Mouse (Mus musculus): Measurements from ENCODE around the gene Daam1. TPM values are rescaled to one million over a fixed set of nuclear protein-coding genes. Genes with fewer than 3 reads are reported as not detected.
"Not testable (repeated sequence)": the region's sequence is repeated elsewhere in the genome, so short reads cannot be mapped to it uniquely, and the experiment has no call there.

Gene Daam1
- polyA plus RNA-seq, 1 experiment from 2014 or later = 55.2 TPM

DNA sequence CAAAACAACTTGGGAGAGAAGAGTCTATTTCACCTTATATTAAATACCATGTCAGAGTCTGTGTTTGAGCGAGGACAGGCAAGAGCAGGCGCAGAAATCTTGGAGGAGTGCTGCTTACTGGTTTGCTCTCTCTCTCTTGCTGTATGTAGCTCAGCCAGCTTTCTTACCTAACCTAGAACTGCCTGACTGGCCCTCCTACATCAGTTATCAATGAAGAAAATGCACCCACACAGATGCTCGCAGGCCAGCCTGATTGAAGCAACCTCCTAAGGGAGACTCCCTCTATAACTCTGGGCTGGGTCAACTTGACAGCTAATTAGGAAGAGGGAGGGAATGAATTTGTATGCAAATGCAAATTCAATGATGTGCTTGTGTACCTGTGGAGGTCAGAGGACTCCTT lies 8.8 kb downstream of the Daam1 start:
- WGBS = 67% methylated on average over 3 of the region's 3 CpGs
- no peaks in the 10 kb centered on the region for H3K27me3 ChIP-seq (ENCODE audit: control insufficient read depth, insufficient read depth, low read length)
- H3K9me3 ChIP-seq (ENCODE audit: control insufficient read depth, low read length) = no peaks in the 10 kb centered on the region
- H3K4me1 ChIP-seq (ENCODE audit: control insufficient read depth, insufficient read depth, low read length) = peaks cover 65% of the 10 kb centered on the region
- no peak overlapping the region for H3K4me3 ChIP-seq (ENCODE audit: low read depth, low read length)
- no peak overlapping the region for H3K27ac ChIP-seq (ENCODE audit: low read depth, low read length)
- no peak overlapping the region for H3K9ac ChIP-seq (replicated peaks; ENCODE audit: low read depth, low read length)
- H3K4me2 ChIP-seq (ENCODE audit: low read depth, low read length) = no peak overlapping the region
- H3K36me3 ChIP-seq (ENCODE audit: control insufficient read depth, insufficient read depth, low read length) = no peaks in the 10 kb centered on the region
- ATAC-seq (ENCODE audit: low read depth) = no peak

DNA sequence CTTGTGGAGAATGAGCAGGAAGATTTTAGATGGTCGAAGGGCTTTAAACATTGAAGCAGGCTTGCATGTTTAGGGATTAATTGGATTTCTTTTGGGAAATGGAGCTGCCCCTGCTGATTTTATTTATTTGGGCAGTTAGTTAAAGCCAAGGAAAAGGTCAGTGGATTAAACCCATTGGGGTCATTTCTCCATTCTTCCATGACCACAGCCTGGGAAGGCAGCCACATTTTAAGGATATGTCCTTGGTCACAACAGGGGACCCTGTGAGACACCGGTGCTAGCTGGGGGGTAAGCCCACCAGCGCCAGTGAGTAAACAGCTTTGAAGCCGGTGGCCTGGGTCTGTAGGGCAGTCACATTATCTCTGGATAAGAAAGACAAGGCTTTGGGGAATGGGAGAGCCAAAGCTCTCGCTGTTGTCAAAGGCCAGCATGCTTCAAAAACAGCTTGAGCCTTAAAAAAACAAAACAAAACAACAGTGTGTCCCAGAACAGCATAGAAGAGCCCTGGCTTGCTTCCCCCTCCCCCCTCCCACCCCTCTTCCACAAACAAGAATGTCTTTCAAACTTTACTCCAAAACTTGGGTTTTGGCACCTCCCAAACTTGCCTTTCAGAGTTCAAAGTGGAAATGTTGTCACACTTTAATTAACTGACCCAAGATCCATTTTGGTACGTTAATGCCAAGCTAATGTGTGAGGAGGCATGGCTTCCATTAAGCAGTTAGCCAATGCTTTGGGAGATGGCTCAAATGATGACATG lies 9.7 kb downstream of the Daam1 start:
- peaks cover 58% of the 10 kb centered on the region for H3K4me1 ChIP-seq (ENCODE audit: control insufficient read depth, insufficient read depth, low read length)
- no peaks in the 10 kb centered on the region for H3K36me3 ChIP-seq (ENCODE audit: control insufficient read depth, insufficient read depth, low read length)
- no peak overlapping the region for H3K4me3 ChIP-seq (ENCODE audit: low read depth, low read length)
- no peaks in the 10 kb centered on the region for H3K9me3 ChIP-seq (ENCODE audit: control insufficient read depth, low read length)
- no peak overlapping the region for H3K4me2 ChIP-seq (ENCODE audit: low read depth, low read length)
- no peak overlapping the region for H3K27ac ChIP-seq (ENCODE audit: low read depth, low read length)
- ATAC-seq (ENCODE audit: low read depth) = no peak
- WGBS = 41% methylated on average over 6 of the region's 6 CpGs
- H3K27me3 ChIP-seq (ENCODE audit: control insufficient read depth, insufficient read depth, low read length) = no peaks in the 10 kb centered on the region
- H3K9ac ChIP-seq (replicated peaks; ENCODE audit: low read depth, low read length) = no peak overlapping the region

GRCm38 (mm10) chr12:71842006-71842405 lies 11.1 kb downstream of the Daam1 start:
- no peak overlapping the region for H3K27ac ChIP-seq (ENCODE audit: low read depth, low read length)
- no peaks in the 10 kb centered on the region for H3K36me3 ChIP-seq (ENCODE audit: control insufficient read depth, insufficient read depth, low read length)
- 35% methylated on average over 3 of the region's 3 CpGs for WGBS
- H3K9me3 ChIP-seq (ENCODE audit: control insufficient read depth, low read length) = no peaks in the 10 kb centered on the region
- ATAC-seq (ENCODE audit: low read depth) = peak; percentile 41; the same call in 1 of the 2 replicates
- H3K4me1 ChIP-seq (ENCODE audit: control insufficient read depth, insufficient read depth, low read length) = peaks cover 52% of the 10 kb centered on the region
- no peak overlapping the region for H3K4me2 ChIP-seq (ENCODE audit: low read depth, low read length)
- no peak overlapping the region for H3K4me3 ChIP-seq (ENCODE audit: low read depth, low read length)
- H3K9ac ChIP-seq (replicated peaks; ENCODE audit: low read depth, low read length) = no peak overlapping the region
- H3K27me3 ChIP-seq (ENCODE audit: control insufficient read depth, insufficient read depth, low read length) = no peaks in the 10 kb centered on the region

- H3K27me3 ChIP-seq (ENCODE audit: control insufficient read depth, insufficient read depth, low read length) = no peaks in the 10 kb centered on the region
- H3K36me3 ChIP-seq (ENCODE audit: control insufficient read depth, insufficient read depth, low read length) = no peaks in the 10 kb centered on the region
- WGBS = 74% methylated on average over 2 of the region's 2 CpGs
- peaks cover 48% of the 10 kb centered on the region for H3K4me1 ChIP-seq (ENCODE audit: control insufficient read depth, insufficient read depth, low read length)
- no peak overlapping the region for H3K27ac ChIP-seq (ENCODE audit: low read depth, low read length)
- no peak overlapping the region for H3K9ac ChIP-seq (replicated peaks; ENCODE audit: low read depth, low read length)
- H3K9me3 ChIP-seq (ENCODE audit: control insufficient read depth, low read length) = no peaks in the 10 kb centered on the region
- no peak overlapping the region for H3K4me2 ChIP-seq (ENCODE audit: low read depth, low read length)
- no peak for ATAC-seq (ENCODE audit: low read depth)
- H3K4me3 ChIP-seq (ENCODE audit: low read depth, low read length) = no peak overlapping the region
These were observed 11.7 kb downstream of the Daam1 start for GRCm38 (mm10) chr12:71842588-71842987.

GRCm38 (mm10) chr12:71845486-71845885 lies 14.6 kb downstream of the Daam1 start:
- Histone ChIP-seq H3K4me1 (ENCODE audit: control insufficient read depth, insufficient read depth, low read length) (peaks cover 21% of the 10 kb centered on the region), H3K4me2 (ENCODE audit: low read depth, low read length) (no peak overlapping the region), H3K9ac (replicated peaks; ENCODE audit: low read depth, low read length) (no peak overlapping the region), H3K27ac (ENCODE audit: low read depth, low read length) (no peak overlapping the region), H3K27me3 (ENCODE audit: control insufficient read depth, insufficient read depth, low read length) (no peaks in the 10 kb centered on the region), H3K36me3 (ENCODE audit: control insufficient read depth, insufficient read depth, low read length) (no peaks in the 10 kb centered on the region), H3K4me3 (ENCODE audit: low read depth, low read length) (no peak overlapping the region), H3K9me3 (ENCODE audit: control insufficient read depth, low read length) (no peaks in the 10 kb centered on the region)
- WGBS = 86% methylated on average over 5 of the region's 5 CpGs
- ATAC-seq (ENCODE audit: low read depth) = no peak

DNA sequence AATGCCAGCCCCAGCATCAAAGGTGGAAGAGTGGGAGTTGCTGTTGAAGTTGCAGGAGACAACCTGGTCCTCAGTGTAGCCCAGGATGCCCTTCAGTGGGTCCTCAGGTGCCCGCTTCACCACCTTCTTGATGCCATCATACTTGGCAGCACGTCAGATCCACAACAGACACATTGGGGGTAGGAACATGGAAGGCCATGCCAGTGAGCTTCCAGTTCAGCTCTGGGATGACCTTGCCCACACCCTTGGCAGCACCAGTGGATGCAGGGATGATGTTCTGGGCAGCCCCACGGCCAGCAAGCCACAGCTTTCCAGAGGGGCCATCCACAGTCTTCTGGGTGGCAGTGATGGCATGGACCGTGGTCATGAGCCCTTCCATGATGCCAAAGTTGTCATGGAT lies 15.5 kb downstream of the Daam1 start:
- ATAC-seq (ENCODE audit: low read depth); H3K9me3 ChIP-seq (ENCODE audit: control insufficient read depth, low read length); H3K27me3 ChIP-seq (ENCODE audit: control insufficient read depth, insufficient read depth, low read length); H3K4me2 ChIP-seq (ENCODE audit: low read depth, low read length); H3K36me3 ChIP-seq (ENCODE audit: control insufficient read depth, insufficient read depth, low read length); H3K4me3 ChIP-seq (ENCODE audit: low read depth, low read length); H3K9ac ChIP-seq (replicated peaks; ENCODE audit: low read depth, low read length); H3K27ac ChIP-seq (ENCODE audit: low read depth, low read length): not testable (repeated sequence)
- peaks cover 16% of the 10 kb centered on the region for H3K4me1 ChIP-seq (ENCODE audit: control insufficient read depth, insufficient read depth, low read length)
- 96% methylated on average over 4 of the region's 4 CpGs for WGBS

DNA sequence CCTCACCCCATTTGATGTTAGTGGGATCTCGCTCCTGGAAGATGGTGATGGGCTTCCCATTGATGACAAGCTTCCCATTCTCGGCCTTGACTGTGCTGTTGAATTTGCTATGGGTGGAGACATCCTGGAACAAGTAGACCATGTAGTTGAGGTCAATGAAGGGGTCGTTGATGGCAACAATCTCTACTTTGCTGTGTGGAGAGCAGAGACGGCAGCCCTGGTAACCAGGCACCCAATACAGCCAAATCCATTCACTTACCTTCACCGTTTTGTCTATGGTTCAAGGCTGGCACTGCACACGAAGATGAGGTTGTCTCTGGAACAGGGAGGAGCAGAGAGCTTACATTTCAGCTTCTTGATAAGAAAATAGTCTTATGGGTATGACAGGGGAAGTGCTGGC lies 16.1 kb downstream of the Daam1 start:
- H3K27me3 ChIP-seq (ENCODE audit: control insufficient read depth, insufficient read depth, low read length); H3K4me3 ChIP-seq (ENCODE audit: low read depth, low read length); H3K36me3 ChIP-seq (ENCODE audit: control insufficient read depth, insufficient read depth, low read length); H3K9ac ChIP-seq (replicated peaks; ENCODE audit: low read depth, low read length); H3K9me3 ChIP-seq (ENCODE audit: control insufficient read depth, low read length); H3K27ac ChIP-seq (ENCODE audit: low read depth, low read length); ATAC-seq (ENCODE audit: low read depth); H3K4me2 ChIP-seq (ENCODE audit: low read depth, low read length): not testable (repeated sequence)
- whole genome bisulfite sequencing = 94% methylated on average over 6 of the region's 6 CpGs
- peaks cover 10% of the 10 kb centered on the region for H3K4me1 ChIP-seq (ENCODE audit: control insufficient read depth, insufficient read depth, low read length)

DNA sequence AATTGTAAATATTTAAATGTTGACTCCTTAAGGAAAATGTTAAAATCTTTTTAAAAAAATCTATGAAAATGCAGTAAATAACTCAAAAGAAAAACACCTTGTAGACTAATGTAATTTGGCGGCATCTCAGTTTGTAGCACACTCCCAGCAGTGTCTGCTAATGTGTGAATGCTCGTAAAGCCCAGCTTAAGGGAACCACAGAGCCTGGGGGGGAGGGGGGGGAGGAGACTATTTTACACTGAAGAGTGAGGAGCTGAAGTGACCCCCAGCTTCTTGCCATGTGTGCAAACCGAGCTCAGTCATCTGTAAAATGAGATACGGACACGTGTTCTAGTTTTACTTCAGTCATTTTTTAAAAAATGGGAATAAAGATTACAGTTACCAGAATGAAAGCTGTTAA lies 16.7 kb downstream of the Daam1 start:
- WGBS = 51% methylated on average over 5 of the region's 5 CpGs
- no peaks in the 10 kb centered on the region for H3K27me3 ChIP-seq (ENCODE audit: control insufficient read depth, insufficient read depth, low read length)
- H3K9ac ChIP-seq (replicated peaks; ENCODE audit: low read depth, low read length) = no peak overlapping the region
- no peak for ATAC-seq (ENCODE audit: low read depth)
- no peak overlapping the region for H3K4me3 ChIP-seq (ENCODE audit: low read depth, low read length)
- no peaks in the 10 kb centered on the region for H3K36me3 ChIP-seq (ENCODE audit: control insufficient read depth, insufficient read depth, low read length)
- H3K4me1 ChIP-seq (ENCODE audit: control insufficient read depth, insufficient read depth, low read length) = peaks cover 4% of the 10 kb centered on the region; the same call in 1 of the 2 replicates
- no peak overlapping the region for H3K4me2 ChIP-seq (ENCODE audit: low read depth, low read length)
- no peaks in the 10 kb centered on the region for H3K9me3 ChIP-seq (ENCODE audit: control insufficient read depth, low read length)
- no peak overlapping the region for H3K27ac ChIP-seq (ENCODE audit: low read depth, low read length)

DNA sequence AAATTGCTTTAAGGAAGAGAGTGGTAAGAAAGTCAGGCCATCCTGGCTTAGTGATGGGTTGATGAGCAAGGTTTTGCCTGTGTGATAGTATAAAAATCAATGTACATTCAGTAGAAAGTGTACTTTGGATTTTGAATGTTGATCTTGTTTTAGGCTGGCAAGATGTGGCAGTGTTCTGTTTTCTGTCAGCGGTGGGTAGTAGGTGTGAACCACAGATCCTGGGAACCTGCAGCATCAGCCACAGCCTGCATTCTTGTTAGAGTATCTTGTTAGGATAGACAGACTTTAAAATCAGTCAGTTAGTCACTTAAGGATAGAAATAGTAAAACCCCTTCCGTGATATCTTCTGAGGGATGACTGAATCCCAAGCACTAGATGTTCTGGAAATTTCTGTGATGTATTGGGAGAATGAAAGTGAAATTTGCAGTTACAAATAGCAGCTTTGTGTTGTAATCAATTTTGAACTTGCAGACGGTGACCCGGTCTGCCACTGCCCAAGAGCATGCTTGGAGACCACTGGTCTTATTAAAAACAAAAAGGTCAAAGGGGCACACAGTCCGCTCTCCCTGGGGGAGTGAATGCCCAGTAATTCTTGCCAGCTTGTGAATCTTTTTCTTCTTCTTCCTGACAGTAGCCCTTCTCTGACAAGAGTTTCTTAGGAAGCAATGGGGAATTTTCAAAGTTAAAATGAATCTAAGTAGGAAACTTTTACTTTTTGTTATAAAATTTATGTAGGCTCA lies 17.3 kb downstream of the Daam1 start:
- Histone ChIP-seq H3K9ac (replicated peaks; ENCODE audit: low read depth, low read length) (no peak overlapping the region), H3K4me1 (ENCODE audit: control insufficient read depth, insufficient read depth, low read length) (0 out of 2 replicates have a peak, but pooled peaks cover 3% of the 10 kb centered on the region)

More for the DNA sequence above, 17.3 kb downstream of the Daam1 start:
- H3K27ac ChIP-seq (ENCODE audit: low read depth, low read length) = no peak overlapping the region; the same call in 1 of the 2 replicates
- no peaks in the 10 kb centered on the region for H3K36me3 ChIP-seq (ENCODE audit: control insufficient read depth, insufficient read depth, low read length)
- no peak for ATAC-seq (ENCODE audit: low read depth)
- H3K27me3 ChIP-seq (ENCODE audit: control insufficient read depth, insufficient read depth, low read length) = no peaks in the 10 kb centered on the region
- 67% methylated on average over 5 of the region's 5 CpGs for WGBS
- H3K4me3 ChIP-seq (ENCODE audit: low read depth, low read length) = no peak overlapping the region
- no peaks in the 10 kb centered on the region for H3K9me3 ChIP-seq (ENCODE audit: control insufficient read depth, low read length)
- H3K4me2 ChIP-seq (ENCODE audit: low read depth, low read length) = no peak overlapping the region
